Mouse (Mus musculus): ENCODE measurements around the gene Pdzd2. TPM values are rescaled to one million over a fixed set of nuclear protein-coding genes. Genes with fewer than 3 reads are reported as not detected.

Pdzd2 gene
- polyA plus RNA-seq, 1 experiment from 2014 or later: 29.0 TPM

- Histone ChIP-seq H3K36me3 (ENCODE audit: insufficient read depth, low read length) (peaks cover 8% of the 10 kb centered on the region; the same call in 1 of the 2 replicates), H3K27me3 (ENCODE audit: insufficient read depth, low read length) (no peaks in the 10 kb centered on the region), H3K4me3 (ENCODE audit: low read length) (no peak overlapping the region), H3K4me2 (replicated peaks; ENCODE audit: low read depth, low read length) (no peak overlapping the region), H3K9ac (replicated peaks; ENCODE audit: low read length) (no peak overlapping the region), H3K9me3 (ENCODE audit: low read length) (no peaks in the 10 kb centered on the region), H3K4me1 (ENCODE audit: insufficient read depth, low read length) (peaks cover 6% of the 10 kb centered on the region), H3K27ac (ENCODE audit: low read length) (no peak overlapping the region)
- WGBS: 56% methylated on average over 5 of the region's 5 CpGs
- ATAC-seq (ENCODE audit: low FRiP score, low TSS enrichment): no peak
Observed at GRCm38 (mm10) chr15:12380548-12380947, 359.2 kb downstream of the Pdzd2 start.

GRCm38 (mm10) chr15:12380057-12380456 is 359.7 kb downstream of the Pdzd2 start:
- no peak overlapping the region for H3K27ac ChIP-seq (ENCODE audit: low read length)
- peaks cover 8% of the 10 kb centered on the region; the same call in 1 of the 2 replicates for H3K36me3 ChIP-seq (ENCODE audit: insufficient read depth, low read length)
- no peak for ATAC-seq (ENCODE audit: low FRiP score, low TSS enrichment)
- H3K4me3 ChIP-seq (ENCODE audit: low read length): no peak overlapping the region
- H3K27me3 ChIP-seq (ENCODE audit: insufficient read depth, low read length): no peaks in the 10 kb centered on the region
- H3K9me3 ChIP-seq (ENCODE audit: low read length): no peaks in the 10 kb centered on the region
- peaks cover 9% of the 10 kb centered on the region for H3K4me1 ChIP-seq (ENCODE audit: insufficient read depth, low read length)
- 94% methylated on average over 3 of the region's 3 CpGs for WGBS
- no peak overlapping the region for H3K9ac ChIP-seq (replicated peaks; ENCODE audit: low read length)
- no peak overlapping the region for H3K4me2 ChIP-seq (replicated peaks; ENCODE audit: low read depth, low read length)

GRCm38 (mm10) chr15:12377800-12378199 is 361.9 kb downstream of the Pdzd2 start:
- H3K27me3 ChIP-seq (ENCODE audit: insufficient read depth, low read length): no peaks in the 10 kb centered on the region
- no peak overlapping the region for H3K27ac ChIP-seq (ENCODE audit: low read length)
- no peak overlapping the region for H3K4me2 ChIP-seq (replicated peaks; ENCODE audit: low read depth, low read length)
- WGBS: 65% methylated on average over 10 of the region's 10 CpGs
- ATAC-seq (ENCODE audit: low FRiP score, low TSS enrichment): no peak
- H3K9ac ChIP-seq (replicated peaks; ENCODE audit: low read length): no peak overlapping the region
- H3K4me3 ChIP-seq (ENCODE audit: low read length): no peak overlapping the region
- H3K4me1 ChIP-seq (ENCODE audit: insufficient read depth, low read length): peaks cover 30% of the 10 kb centered on the region
- H3K36me3 ChIP-seq (ENCODE audit: insufficient read depth, low read length): peaks cover 12% of the 10 kb centered on the region
- no peaks in the 10 kb centered on the region for H3K9me3 ChIP-seq (ENCODE audit: low read length)

DNA sequence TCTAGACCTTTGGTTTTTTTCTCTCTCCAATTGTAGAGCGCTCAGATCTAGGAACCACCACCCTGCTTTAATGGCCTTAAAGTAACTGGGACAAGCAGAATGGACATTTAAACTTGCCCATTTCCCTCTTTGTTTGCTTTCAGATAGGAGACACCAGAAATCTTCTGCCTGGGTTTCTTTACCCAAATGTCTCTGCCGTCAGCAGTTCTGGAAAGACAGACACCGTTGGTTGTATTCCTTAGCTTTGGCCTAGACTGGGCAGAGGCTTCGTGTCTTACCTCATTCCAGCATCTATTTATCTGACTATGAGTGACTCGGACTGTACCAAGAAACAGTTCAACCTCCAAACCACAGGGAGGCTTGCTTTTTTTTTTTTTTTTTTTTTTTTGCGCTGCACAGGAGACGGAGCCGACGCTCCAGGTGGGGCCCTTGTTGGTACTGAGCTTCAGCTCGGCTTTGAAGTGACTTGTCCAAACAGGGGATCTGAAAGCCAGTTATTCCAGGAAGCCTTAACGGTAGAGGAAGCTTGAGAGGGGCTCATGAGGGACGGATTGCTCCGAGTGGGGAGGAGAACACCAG is 363.1 kb downstream of the Pdzd2 start:
- peaks cover 32% of the 10 kb centered on the region for H3K4me1 ChIP-seq (ENCODE audit: insufficient read depth, low read length)
- ATAC-seq (ENCODE audit: low FRiP score, low TSS enrichment): no peak
- WGBS: 53% methylated on average over 13 of the region's 13 CpGs
- no peak overlapping the region for H3K4me3 ChIP-seq (ENCODE audit: low read length)
- no peak overlapping the region for H3K27ac ChIP-seq (ENCODE audit: low read length)
- no peaks in the 10 kb centered on the region for H3K9me3 ChIP-seq (ENCODE audit: low read length)
- H3K27me3 ChIP-seq (ENCODE audit: insufficient read depth, low read length): no peaks in the 10 kb centered on the region
- no peak overlapping the region for H3K4me2 ChIP-seq (replicated peaks; ENCODE audit: low read depth, low read length)
- no peak overlapping the region for H3K9ac ChIP-seq (replicated peaks; ENCODE audit: low read length)
- H3K36me3 ChIP-seq (ENCODE audit: insufficient read depth, low read length): peaks cover 7% of the 10 kb centered on the region

DNA sequence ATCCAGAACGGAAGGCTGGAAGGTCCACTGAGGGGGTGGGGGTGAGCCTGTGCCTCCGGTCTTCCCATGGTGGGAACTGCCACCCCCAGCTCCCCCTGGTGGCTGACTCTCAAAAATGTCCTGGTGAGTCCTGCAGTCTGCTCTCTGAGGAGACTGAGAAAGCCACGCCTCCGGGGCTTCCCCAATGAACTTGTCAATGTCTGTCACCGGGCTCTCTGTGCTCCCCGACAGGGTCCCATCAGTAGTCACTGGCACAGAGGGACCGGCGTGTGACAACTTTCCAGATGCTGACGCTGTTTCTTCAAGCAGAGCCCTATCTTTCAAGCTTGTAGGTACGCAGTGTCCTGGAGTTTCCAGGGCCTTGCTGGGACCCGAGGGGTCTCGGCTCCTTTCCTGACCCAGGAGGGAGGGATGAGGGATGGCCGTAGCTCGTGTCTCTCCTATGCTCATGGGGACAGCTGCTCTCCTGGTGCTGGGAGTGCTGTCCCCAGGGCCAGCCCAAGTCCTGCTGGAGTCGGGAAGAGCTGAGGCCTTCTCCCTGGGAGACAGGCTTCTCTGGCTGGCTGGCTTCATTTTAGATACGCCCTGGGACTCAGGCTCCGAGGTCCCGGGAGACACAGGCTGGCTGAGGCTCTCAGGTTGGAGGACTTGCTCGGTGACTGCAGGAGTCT is 363.9 kb downstream of the Pdzd2 start:
- Histone ChIP-seq H3K9ac (replicated peaks; ENCODE audit: low read length) (peak overlapping the region; percentile 31), H3K36me3 (ENCODE audit: insufficient read depth, low read length) (peaks cover 5% of the 10 kb centered on the region), H3K9me3 (ENCODE audit: low read length) (no peaks in the 10 kb centered on the region), H3K27ac (ENCODE audit: low read length) (0 out of 2 replicates have a peak overlapping the region, but pooled peaks have one; percentile 4), H3K4me3 (ENCODE audit: low read length) (peak overlapping the region; percentile 28), H3K4me2 (replicated peaks; ENCODE audit: low read depth, low read length) (peak overlapping the region; percentile 49), H3K27me3 (ENCODE audit: insufficient read depth, low read length) (no peaks in the 10 kb centered on the region), H3K4me1 (ENCODE audit: insufficient read depth, low read length) (peaks cover 36% of the 10 kb centered on the region)
- ATAC-seq (ENCODE audit: low FRiP score, low TSS enrichment): peak; percentile 66
- WGBS: 8% methylated on average over 19 of the region's 19 CpGs

GRCm38 (mm10) chr15:12374916-12375315 is 364.8 kb downstream of the Pdzd2 start:
- H3K4me3 ChIP-seq (ENCODE audit: low read length): no peak overlapping the region
- peak overlapping the region; percentile 49 for H3K4me2 ChIP-seq (replicated peaks; ENCODE audit: low read depth, low read length)
- H3K4me1 ChIP-seq (ENCODE audit: insufficient read depth, low read length): peaks cover 36% of the 10 kb centered on the region
- no peaks in the 10 kb centered on the region for H3K27me3 ChIP-seq (ENCODE audit: insufficient read depth, low read length)
- peaks cover 3% of the 10 kb centered on the region for H3K36me3 ChIP-seq (ENCODE audit: insufficient read depth, low read length)
- no peak for ATAC-seq (ENCODE audit: low FRiP score, low TSS enrichment)
- H3K9ac ChIP-seq (replicated peaks; ENCODE audit: low read length): peak overlapping the region; percentile 31; the same call in 1 of the 2 replicates
- WGBS: 66% methylated on average over 18 of the region's 18 CpGs
- H3K9me3 ChIP-seq (ENCODE audit: low read length): no peaks in the 10 kb centered on the region
- peak overlapping the region; percentile 31 for H3K27ac ChIP-seq (ENCODE audit: low read length)

DNA sequence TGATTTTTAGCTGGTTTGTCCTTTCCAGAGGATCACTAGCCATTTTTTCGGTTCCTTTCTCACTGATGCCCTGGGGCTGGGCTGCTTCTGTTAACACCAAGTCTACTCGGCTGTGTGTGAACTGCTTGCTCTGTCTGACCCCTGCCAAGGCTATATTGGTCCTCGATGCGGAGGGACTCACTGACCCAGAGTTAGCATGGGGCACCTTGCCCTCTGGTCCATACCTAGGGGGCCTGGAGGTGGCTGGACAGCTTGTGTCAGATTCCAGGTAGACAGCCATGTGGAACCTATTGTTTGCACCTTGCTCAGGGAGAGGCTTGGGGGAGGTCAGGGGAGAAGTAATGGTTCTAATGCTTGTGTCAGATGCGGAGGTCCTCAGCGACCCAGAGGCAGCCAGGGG is 365.8 kb downstream of the Pdzd2 start:
- WGBS: 49% methylated on average over 6 of the region's 6 CpGs
- ATAC-seq (ENCODE audit: low FRiP score, low TSS enrichment): peak; percentile 83
- Histone ChIP-seq H3K27ac (ENCODE audit: low read length) (peak overlapping the region; percentile 65), H3K4me3 (ENCODE audit: low read length) (no peak overlapping the region), H3K9ac (replicated peaks; ENCODE audit: low read length) (no peak overlapping the region), H3K4me1 (ENCODE audit: insufficient read depth, low read length) (peaks cover 36% of the 10 kb centered on the region), H3K36me3 (ENCODE audit: insufficient read depth, low read length) (peaks cover 3% of the 10 kb centered on the region), H3K9me3 (ENCODE audit: low read length) (no peaks in the 10 kb centered on the region), H3K4me2 (replicated peaks; ENCODE audit: low read depth, low read length) (no peak overlapping the region), H3K27me3 (ENCODE audit: insufficient read depth, low read length) (no peaks in the 10 kb centered on the region)

GRCm38 (mm10) chr15:12373496-12373895 is 366.2 kb downstream of the Pdzd2 start:
- ATAC-seq (ENCODE audit: low FRiP score, low TSS enrichment): no peak
- no peaks in the 10 kb centered on the region for H3K9me3 ChIP-seq (ENCODE audit: low read length)
- no peaks in the 10 kb centered on the region for H3K27me3 ChIP-seq (ENCODE audit: insufficient read depth, low read length)
- no peak overlapping the region for H3K4me2 ChIP-seq (replicated peaks; ENCODE audit: low read depth, low read length)
- peak overlapping the region; percentile 65 for H3K27ac ChIP-seq (ENCODE audit: low read length)
- 68% methylated on average over 14 of the region's 14 CpGs for WGBS
- peaks cover 3% of the 10 kb centered on the region for H3K36me3 ChIP-seq (ENCODE audit: insufficient read depth, low read length)
- peaks cover 36% of the 10 kb centered on the region for H3K4me1 ChIP-seq (ENCODE audit: insufficient read depth, low read length)
- no peak overlapping the region for H3K9ac ChIP-seq (replicated peaks; ENCODE audit: low read length)
- H3K4me3 ChIP-seq (ENCODE audit: low read length): no peak overlapping the region

GRCm38 (mm10) chr15:12371183-12371582 is 368.5 kb downstream of the Pdzd2 start:
- ATAC-seq (ENCODE audit: low FRiP score, low TSS enrichment): peak; percentile 35
- Histone ChIP-seq H3K4me1 (ENCODE audit: insufficient read depth, low read length) (peaks cover 35% of the 10 kb centered on the region), H3K4me3 (ENCODE audit: low read length) (no peak overlapping the region), H3K27ac (ENCODE audit: low read length) (no peak overlapping the region), H3K9ac (replicated peaks; ENCODE audit: low read length) (no peak overlapping the region), H3K9me3 (ENCODE audit: low read length) (no peaks in the 10 kb centered on the region), H3K27me3 (ENCODE audit: insufficient read depth, low read length) (no peaks in the 10 kb centered on the region), H3K36me3 (ENCODE audit: insufficient read depth, low read length) (peaks cover 6% of the 10 kb centered on the region), H3K4me2 (replicated peaks; ENCODE audit: low read depth, low read length) (no peak overlapping the region)
- WGBS: 5% methylated on average over 8 of the region's 8 CpGs

DNA sequence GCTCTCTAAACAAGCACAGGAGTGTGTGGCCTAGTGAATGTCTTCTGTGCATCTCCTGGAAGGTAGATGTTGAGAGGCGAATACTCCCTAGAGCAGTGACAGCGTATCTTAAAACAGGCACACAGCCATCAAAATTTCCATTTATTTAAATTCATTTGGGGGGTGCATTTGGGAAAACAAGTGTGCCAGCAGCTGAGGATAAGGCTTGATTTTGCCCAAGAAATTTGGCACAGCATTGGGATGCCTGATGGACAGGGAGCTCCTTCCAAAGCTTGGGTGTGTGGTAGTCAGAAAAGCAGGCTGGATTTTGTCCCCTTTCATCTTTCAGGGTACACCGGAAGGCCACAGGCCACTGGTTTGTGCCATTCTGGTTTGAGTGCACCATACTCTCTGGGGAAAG is 369.6 kb downstream of the Pdzd2 start:
- Histone ChIP-seq H3K4me1 (ENCODE audit: insufficient read depth, low read length) (peaks cover 27% of the 10 kb centered on the region), H3K27ac (ENCODE audit: low read length) (no peak overlapping the region)
- 94% methylated on average over 3 of the region's 3 CpGs for WGBS

More for the DNA sequence above, 369.6 kb downstream of the Pdzd2 start:
- H3K4me3 ChIP-seq (ENCODE audit: low read length): no peak overlapping the region
- H3K27me3 ChIP-seq (ENCODE audit: insufficient read depth, low read length): no peaks in the 10 kb centered on the region
- H3K36me3 ChIP-seq (ENCODE audit: insufficient read depth, low read length): peaks cover 11% of the 10 kb centered on the region
- H3K9ac ChIP-seq (replicated peaks; ENCODE audit: low read length): no peak overlapping the region
- H3K4me2 ChIP-seq (replicated peaks; ENCODE audit: low read depth, low read length): no peak overlapping the region
- no peak for ATAC-seq (ENCODE audit: low FRiP score, low TSS enrichment)
- H3K9me3 ChIP-seq (ENCODE audit: low read length): no peaks in the 10 kb centered on the region

Measured in kidney, embryonic 16.5 days (tissue).